Mouse (Mus musculus): ENCODE measurements at regions not wholly inside any gene's neighbourhood (a gene's known extent, or its start where the extent isn't known, plus 50 kb on each side); places are given as distances from the start of the nearest gene placed in this dataset.

DNA sequence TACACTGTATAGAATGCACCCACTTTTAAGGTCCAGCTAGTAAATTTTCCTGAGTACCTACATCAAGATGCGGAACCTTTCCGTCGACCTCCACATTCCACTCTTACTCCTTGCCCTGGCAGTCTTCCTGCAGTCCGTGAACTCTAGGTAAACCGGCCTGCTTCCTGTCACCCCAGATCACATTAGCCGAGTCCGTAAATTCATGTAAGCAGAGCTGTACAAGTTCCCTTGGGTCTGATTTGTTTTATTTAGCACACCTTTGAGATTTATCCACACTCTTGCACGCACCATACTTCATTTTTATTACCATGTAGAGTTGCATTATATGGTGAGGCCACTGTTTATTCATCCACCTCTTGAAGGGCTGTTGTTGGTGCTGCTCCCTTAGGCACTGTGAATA, 106.9 kb downstream of the Tmem170b start:
- TF ChIP-seq POLR2A (IDR thresholded peaks at IDR 0.05; ENCODE audit: insufficient read depth, low read length) (no peak), CTCF (IDR thresholded peaks at IDR 0.05; ENCODE audit: low read depth, low read length) (no peak)

Data from ES-Bruce4 (cell line).